Mouse (Mus musculus): ENCODE measurements around the gene Armc7.
A peak's percentile ranks its signal among the peaks of the same experiment; 100 is the strongest.

The Armc7 gene

GRCm38 (mm10) chr11:115511121-115511520 lies 35.7 kb downstream of the Armc7 start:
- peaks cover 81% of the 10 kb centered on the region for H3K4me1 ChIP-seq (replicated peaks; ENCODE audit: low read depth, low read length)
- H3K36me3 ChIP-seq (ENCODE audit: insufficient read depth, low read length), result peaks cover 42% of the 10 kb centered on the region
- TF ChIP-seq CTCF (conservative IDR thresholded peaks at IDR 0.05; ENCODE audit: low read length) (no peak), NANOG (IDR thresholded peaks at IDR 0.05; ENCODE audit: borderline replicate concordance, low read length) (no peak), POU5F1 (IDR thresholded peaks at IDR 0.05; ENCODE audit: borderline replicate concordance, low read length) (no peak)
- peak overlapping the region; percentile 100; the same call in 1 of the 2 replicates for H3K4me3 ChIP-seq (replicated peaks; ENCODE audit: low read length)
- H3K9me3 ChIP-seq (ENCODE audit: low read length), result no peaks in the 10 kb centered on the region
- no peaks in the 10 kb centered on the region for H3K27me3 ChIP-seq (ENCODE audit: insufficient read depth, low read length)

GRCm38 (mm10) chr11:115512004-115512403 lies 36.5 kb downstream of the Armc7 start:
- no peaks in the 10 kb centered on the region for H3K27me3 ChIP-seq (ENCODE audit: insufficient read depth, low read length)
- peak overlapping the region; percentile 100 for H3K4me3 ChIP-seq (replicated peaks; ENCODE audit: low read length)
- TF ChIP-seq POU5F1 (IDR thresholded peaks at IDR 0.05; ENCODE audit: borderline replicate concordance, low read length), result no peak
- TF ChIP-seq CTCF (conservative IDR thresholded peaks at IDR 0.05; ENCODE audit: low read length), result no peak
- TF ChIP-seq NANOG (IDR thresholded peaks at IDR 0.05; ENCODE audit: borderline replicate concordance, low read length), result no peak
- peaks cover 73% of the 10 kb centered on the region for H3K4me1 ChIP-seq (replicated peaks; ENCODE audit: low read depth, low read length)
- H3K36me3 ChIP-seq (ENCODE audit: insufficient read depth, low read length), result peaks cover 42% of the 10 kb centered on the region
- no peaks in the 10 kb centered on the region for H3K9me3 ChIP-seq (ENCODE audit: low read length)

- TF ChIP-seq NANOG (IDR thresholded peaks at IDR 0.05; ENCODE audit: borderline replicate concordance, low read length) (no peak), POU5F1 (IDR thresholded peaks at IDR 0.05; ENCODE audit: borderline replicate concordance, low read length) (no peak), CTCF (conservative IDR thresholded peaks at IDR 0.05; ENCODE audit: low read length) (no peak)
- H3K4me3 ChIP-seq (replicated peaks; ENCODE audit: low read length), result peak overlapping the region; percentile 100
- no peaks in the 10 kb centered on the region for H3K27me3 ChIP-seq (ENCODE audit: insufficient read depth, low read length)
- no peaks in the 10 kb centered on the region for H3K9me3 ChIP-seq (ENCODE audit: low read length)
- peaks cover 42% of the 10 kb centered on the region for H3K36me3 ChIP-seq (ENCODE audit: insufficient read depth, low read length)
- peaks cover 67% of the 10 kb centered on the region for H3K4me1 ChIP-seq (replicated peaks; ENCODE audit: low read depth, low read length)
Observed at GRCm38 (mm10) chr11:115512407-115513183, 37.1 kb downstream of the Armc7 start.

DNA sequence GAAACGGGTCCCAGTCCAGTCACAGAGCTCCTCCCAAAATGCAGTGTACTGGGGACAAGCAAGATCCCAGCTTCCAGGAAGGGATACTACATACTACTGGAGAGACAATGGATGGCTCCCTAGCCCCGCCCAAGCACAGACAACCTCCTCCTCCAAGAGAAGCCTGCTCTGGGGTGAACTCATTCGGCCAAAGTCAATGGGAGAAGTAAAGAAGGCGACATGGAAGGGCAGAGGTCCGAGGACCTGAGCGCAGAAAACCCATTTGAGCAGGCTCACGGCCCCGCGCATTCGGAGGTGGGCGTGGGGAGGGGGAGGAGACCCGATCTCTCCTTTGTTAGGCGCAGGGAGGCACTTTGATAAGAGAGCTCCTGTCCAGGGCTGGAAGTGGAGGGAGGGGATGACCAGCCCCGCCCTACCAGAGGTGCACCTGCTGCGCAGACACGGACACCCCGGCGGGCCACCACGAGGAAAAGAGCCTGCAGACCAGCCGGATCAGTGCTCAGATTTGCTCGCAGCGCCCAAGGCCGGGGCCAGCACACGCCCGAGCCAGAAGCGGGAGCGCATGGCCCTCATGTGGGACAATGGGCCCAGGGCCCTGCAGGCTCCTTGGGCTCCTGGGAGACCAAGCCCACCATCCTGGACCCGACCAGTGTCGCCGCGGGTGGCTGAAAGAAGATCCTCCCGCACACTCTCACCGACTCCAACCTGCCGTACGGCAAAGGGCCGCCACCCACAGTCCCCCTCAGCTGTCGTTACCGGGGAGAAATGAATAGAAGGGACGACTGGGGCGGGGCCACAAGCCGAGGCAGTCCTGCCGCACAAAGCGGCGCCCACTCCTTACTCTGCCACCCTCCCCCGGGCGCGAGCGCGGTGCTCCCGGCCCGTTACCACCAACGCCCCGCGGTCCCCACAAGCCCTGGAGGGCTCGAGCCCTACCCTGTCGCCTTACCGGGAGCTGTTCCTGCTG lies 38.1 kb downstream of the Armc7 start:
- H3K36me3 ChIP-seq (ENCODE audit: insufficient read depth, low read length), result peaks cover 35% of the 10 kb centered on the region
- no peaks in the 10 kb centered on the region for H3K9me3 ChIP-seq (ENCODE audit: low read length)
- peaks cover 58% of the 10 kb centered on the region for H3K4me1 ChIP-seq (replicated peaks; ENCODE audit: low read depth, low read length)
- TF ChIP-seq NANOG (IDR thresholded peaks at IDR 0.05; ENCODE audit: borderline replicate concordance, low read length) (no peak), POU5F1 (IDR thresholded peaks at IDR 0.05; ENCODE audit: borderline replicate concordance, low read length) (no peak), CTCF (conservative IDR thresholded peaks at IDR 0.05; ENCODE audit: low read length) (no peak)
- no peaks in the 10 kb centered on the region for H3K27me3 ChIP-seq (ENCODE audit: insufficient read depth, low read length)
- peak overlapping the region; percentile 100 for H3K4me3 ChIP-seq (replicated peaks; ENCODE audit: low read length)

DNA sequence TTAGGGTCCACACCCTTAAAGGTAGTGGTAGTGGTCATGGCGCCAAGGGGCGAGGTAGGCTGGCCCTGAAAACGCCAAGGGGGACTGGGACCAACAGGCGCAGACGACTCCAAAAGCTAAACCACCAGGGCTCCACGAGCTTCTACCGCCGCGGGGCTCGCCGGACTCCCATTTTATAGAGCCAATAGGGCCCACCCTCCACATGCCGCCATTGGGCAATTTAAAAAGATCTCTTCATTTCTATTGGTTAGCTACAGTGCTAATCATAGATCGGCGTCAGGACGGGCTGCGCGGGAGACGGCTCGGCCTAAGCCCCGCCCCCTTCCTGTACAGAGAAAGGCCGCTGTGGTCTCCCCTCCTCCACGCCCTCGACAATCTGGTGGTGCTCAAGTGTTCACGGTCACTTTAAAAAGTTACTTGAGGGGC lies 38.8 kb downstream of the Armc7 start, which contains the start of gene Jpt1:
Jpt1 (minus strand) TSS at position 150 of the 426 bp plus-strand sequence.
- Histone ChIP-seq H3K4me3 (replicated peaks; ENCODE audit: low read length) (peak within 1 kb of the TSS; percentile 100), H3K36me3 (ENCODE audit: insufficient read depth, low read length) (peaks cover 30% of the 10 kb centered on the region), H3K9me3 (ENCODE audit: low read length) (no peaks in the 10 kb centered on the region), H3K27me3 (ENCODE audit: insufficient read depth, low read length) (no peaks in the 10 kb centered on the region), H3K4me1 (replicated peaks; ENCODE audit: low read depth, low read length) (peaks cover 52% of the 10 kb centered on the region)
- TF ChIP-seq CTCF (conservative IDR thresholded peaks at IDR 0.05; ENCODE audit: low read length) (no peak), NANOG (IDR thresholded peaks at IDR 0.05; ENCODE audit: borderline replicate concordance, low read length) (no peak), POU5F1 (IDR thresholded peaks at IDR 0.05; ENCODE audit: borderline replicate concordance, low read length) (no peak)

DNA sequence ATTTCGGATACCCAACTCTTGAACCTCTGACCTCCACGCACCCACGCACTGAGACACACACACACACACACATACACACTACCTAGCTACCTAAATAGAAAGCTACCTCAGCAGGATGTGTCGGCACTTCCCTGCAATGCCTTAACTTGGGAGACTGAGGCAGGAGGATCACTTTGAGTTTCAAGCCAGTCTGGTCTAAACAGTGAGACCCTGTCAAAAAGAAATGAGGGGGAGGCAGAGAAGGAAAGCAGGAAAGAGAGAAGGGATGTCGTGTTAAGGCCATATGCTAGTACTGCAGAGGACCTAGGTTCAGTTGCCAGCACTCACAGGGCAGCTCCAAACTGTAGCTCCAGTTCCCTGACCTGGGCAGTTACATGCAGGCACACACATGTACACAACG lies 39.6 kb downstream of the Armc7 start:
- Histone ChIP-seq H3K4me1 (replicated peaks; ENCODE audit: low read depth, low read length) (peaks cover 47% of the 10 kb centered on the region), H3K4me3 (replicated peaks; ENCODE audit: low read length) (peak overlapping the region; percentile 35), H3K9me3 (ENCODE audit: low read length) (no peaks in the 10 kb centered on the region), H3K36me3 (ENCODE audit: insufficient read depth, low read length) (peaks cover 26% of the 10 kb centered on the region), H3K27me3 (ENCODE audit: insufficient read depth, low read length) (no peaks in the 10 kb centered on the region)
- no peak for TF ChIP-seq NANOG (IDR thresholded peaks at IDR 0.05; ENCODE audit: borderline replicate concordance, low read length)
- TF ChIP-seq POU5F1 (IDR thresholded peaks at IDR 0.05; ENCODE audit: borderline replicate concordance, low read length), result no peak
- TF ChIP-seq CTCF (conservative IDR thresholded peaks at IDR 0.05; ENCODE audit: low read length), result no peak

DNA sequence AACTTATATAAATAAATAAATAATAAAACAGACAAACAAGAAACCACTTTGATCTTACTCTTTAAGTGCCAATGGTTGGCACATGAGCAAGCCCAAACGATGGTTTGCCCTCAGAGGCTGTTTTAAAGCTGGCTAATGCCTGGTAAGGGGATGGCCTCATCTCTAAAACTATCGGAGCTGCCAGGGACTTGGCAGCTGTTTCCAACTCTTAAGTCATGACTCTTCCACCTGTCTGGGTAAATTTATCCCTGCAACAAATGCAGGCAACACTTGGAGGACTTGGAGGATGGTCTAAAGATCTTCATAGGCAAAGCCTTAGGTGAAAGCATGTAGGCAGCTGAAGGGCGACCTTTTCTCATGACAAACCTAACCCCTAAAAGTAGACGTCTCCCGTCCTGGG lies 41.5 kb downstream of the Armc7 start:
- Histone ChIP-seq H3K4me1 (replicated peaks; ENCODE audit: low read depth, low read length) (peaks cover 28% of the 10 kb centered on the region), H3K9me3 (ENCODE audit: low read length) (no peaks in the 10 kb centered on the region), H3K27me3 (ENCODE audit: insufficient read depth, low read length) (no peaks in the 10 kb centered on the region), H3K4me3 (replicated peaks; ENCODE audit: low read length) (no peak overlapping the region), H3K36me3 (ENCODE audit: insufficient read depth, low read length) (peaks cover 28% of the 10 kb centered on the region)
- no peak for TF ChIP-seq POU5F1 (IDR thresholded peaks at IDR 0.05; ENCODE audit: borderline replicate concordance, low read length)
- no peak for TF ChIP-seq CTCF (conservative IDR thresholded peaks at IDR 0.05; ENCODE audit: low read length)
- TF ChIP-seq NANOG (IDR thresholded peaks at IDR 0.05; ENCODE audit: borderline replicate concordance, low read length), result no peak

DNA sequence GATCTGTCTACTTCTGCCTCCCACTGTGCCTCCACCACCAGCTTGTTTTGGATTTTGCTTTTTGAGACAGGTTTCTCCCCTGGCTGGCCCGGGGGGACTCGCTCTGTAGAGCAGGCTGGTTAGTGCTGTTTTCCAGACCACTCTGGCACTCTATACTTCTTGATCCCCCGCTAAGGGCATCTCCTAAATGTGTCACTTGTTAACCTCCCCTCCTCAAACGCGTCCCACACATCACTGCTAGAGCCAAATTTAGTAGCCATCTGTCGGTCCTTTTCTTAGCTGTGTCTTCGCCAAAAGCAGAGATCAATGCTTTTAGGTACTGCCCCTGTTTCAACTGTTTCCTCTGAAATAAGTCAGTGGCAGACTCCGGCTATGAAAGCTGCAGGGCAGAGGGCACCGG lies 43.2 kb downstream of the Armc7 start:
- no peak for TF ChIP-seq POU5F1 (IDR thresholded peaks at IDR 0.05; ENCODE audit: borderline replicate concordance, low read length)
- no peak for TF ChIP-seq CTCF (conservative IDR thresholded peaks at IDR 0.05; ENCODE audit: low read length)
- no peak for TF ChIP-seq NANOG (IDR thresholded peaks at IDR 0.05; ENCODE audit: borderline replicate concordance, low read length)
- no peaks in the 10 kb centered on the region for H3K9me3 ChIP-seq (ENCODE audit: low read length)
- no peak overlapping the region for H3K4me3 ChIP-seq (replicated peaks; ENCODE audit: low read length)
- peaks cover 29% of the 10 kb centered on the region for H3K36me3 ChIP-seq (ENCODE audit: insufficient read depth, low read length)
- peaks cover 20% of the 10 kb centered on the region for H3K4me1 ChIP-seq (replicated peaks; ENCODE audit: low read depth, low read length)
- H3K27me3 ChIP-seq (ENCODE audit: insufficient read depth, low read length), result no peaks in the 10 kb centered on the region
